Mouse (Mus musculus): Measurements from ENCODE around the gene Zfp90. TPM values are rescaled to one million over a fixed set of nuclear protein-coding genes. Genes with fewer than 3 reads are reported as not detected.
"Not testable (repeated sequence)": the region's sequence is repeated elsewhere in the genome, so short reads cannot be mapped to it uniquely, and the experiment has no call there.

Zfp90 gene
- polyA plus RNA-seq, 1 experiment from 2014 or later: 41.4 TPM

DNA sequence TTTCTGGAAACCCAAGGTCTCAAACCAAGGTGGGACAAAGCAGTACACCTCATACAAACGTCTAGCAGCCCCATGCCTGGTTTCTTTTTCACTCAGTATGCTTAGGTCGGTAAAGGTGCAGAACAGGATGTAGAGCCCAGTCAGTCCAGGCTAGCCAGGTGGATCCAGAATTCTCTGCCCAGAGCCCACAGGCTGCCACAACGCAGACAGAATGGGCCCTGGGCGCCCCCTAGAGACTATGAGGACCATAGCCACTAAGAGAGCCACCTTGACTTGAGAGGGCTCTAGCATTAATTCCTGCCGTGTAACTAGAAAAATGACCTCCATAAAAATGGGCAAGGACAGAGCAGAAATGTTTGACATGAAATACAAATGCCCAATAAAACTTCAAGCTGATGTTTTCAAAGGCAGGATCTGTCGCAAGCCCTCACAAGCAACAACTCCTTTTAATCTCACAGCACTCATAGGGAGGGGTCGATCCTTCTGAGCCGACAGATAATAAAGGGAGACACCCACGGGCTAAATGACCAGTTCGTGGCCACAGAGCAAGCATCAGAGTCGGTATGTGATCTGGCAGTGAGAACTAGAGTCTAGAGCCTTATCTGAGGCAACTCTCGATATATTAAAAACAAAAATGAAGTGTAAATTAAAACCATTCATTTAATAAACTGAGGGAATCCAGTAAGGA, 11.7 kb upstream of the Zfp90 start:
- H3K4me3 ChIP-seq: no peak overlapping the region
- no peak overlapping the region for H3K9ac ChIP-seq
- H3K9me3 ChIP-seq (replicated peaks): no peaks in the 10 kb centered on the region
- H3K27ac ChIP-seq: no peak overlapping the region
- 0 out of 2 replicates have a peak, but pooled peaks have one; percentile 43 for ATAC-seq
- no peaks in the 10 kb centered on the region for H3K36me3 ChIP-seq (ENCODE audit: poor library complexity, severe bottlenecking)
- peaks cover 14% of the 10 kb centered on the region; the same call in 1 of the 2 replicates for H3K4me1 ChIP-seq
- WGBS: 44% methylated on average over 12 of the region's 12 CpGs
- H3K4me2 ChIP-seq: no peak overlapping the region
- no peaks in the 10 kb centered on the region for H3K27me3 ChIP-seq

DNA sequence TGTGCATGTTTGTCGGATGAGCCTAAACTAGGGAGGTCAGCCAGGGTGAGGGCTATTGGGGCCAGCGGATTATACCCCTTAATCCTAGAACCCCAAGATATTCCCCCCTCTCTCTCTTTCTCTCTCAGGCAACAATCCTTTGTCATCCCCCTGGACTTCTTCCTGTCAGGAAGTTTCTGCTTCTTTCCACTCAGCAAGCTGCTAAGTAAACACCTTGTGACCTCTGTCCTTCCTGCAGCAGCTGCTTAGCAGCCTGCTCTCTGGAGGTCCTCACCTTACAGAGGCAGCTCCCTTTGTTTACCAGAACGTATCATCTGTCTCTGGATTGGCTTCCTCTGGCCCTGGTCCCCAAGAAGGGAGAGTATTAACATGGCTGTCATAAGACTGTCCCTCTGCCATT, 10.3 kb upstream of the Zfp90 start:
- no peak overlapping the region for H3K27ac ChIP-seq
- H3K9me3 ChIP-seq (replicated peaks): no peaks in the 10 kb centered on the region
- peaks cover 11% of the 10 kb centered on the region; the same call in 1 of the 2 replicates for H3K4me1 ChIP-seq
- WGBS: 31% methylated on average over 3 of the region's 3 CpGs
- no peak overlapping the region for H3K9ac ChIP-seq
- no peak overlapping the region for H3K4me3 ChIP-seq
- no peak overlapping the region for H3K4me2 ChIP-seq
- H3K27me3 ChIP-seq: no peaks in the 10 kb centered on the region
- no peaks in the 10 kb centered on the region for H3K36me3 ChIP-seq (ENCODE audit: poor library complexity, severe bottlenecking)
- no peak for ATAC-seq

GRCm38 (mm10) chr8:106405810-106406209, 9.3 kb upstream of the Zfp90 start:
- no peak overlapping the region for H3K4me2 ChIP-seq
- no peak overlapping the region for H3K9ac ChIP-seq
- H3K9me3 ChIP-seq (replicated peaks): no peaks in the 10 kb centered on the region
- ATAC-seq: no peak
- H3K27me3 ChIP-seq: no peaks in the 10 kb centered on the region
- 82% methylated on average over 16 of the region's 16 CpGs for WGBS
- no peaks in the 10 kb centered on the region for H3K36me3 ChIP-seq (ENCODE audit: poor library complexity, severe bottlenecking)
- no peak overlapping the region for H3K27ac ChIP-seq
- no peak overlapping the region for H3K4me3 ChIP-seq
- H3K4me1 ChIP-seq: peaks cover 5% of the 10 kb centered on the region; the same call in 1 of the 2 replicates

GRCm38 (mm10) chr8:106410055-106410454, 5.1 kb upstream of the Zfp90 start:
- Histone ChIP-seq H3K27ac (no peak overlapping the region), H3K27me3 (no peaks in the 10 kb centered on the region), H3K9me3 (replicated peaks) (no peaks in the 10 kb centered on the region), H3K4me1 (no peaks in the 10 kb centered on the region), H3K4me3 (no peak overlapping the region), H3K36me3 (ENCODE audit: poor library complexity, severe bottlenecking) (no peaks in the 10 kb centered on the region), H3K4me2 (no peak overlapping the region), H3K9ac (no peak overlapping the region)
- no peak for ATAC-seq
- WGBS: 73% methylated on average over 7 of the region's 7 CpGs

GRCm38 (mm10) chr8:106410564-106410963, 4.6 kb upstream of the Zfp90 start:
- Histone ChIP-seq H3K4me3 (no peak overlapping the region), H3K9ac (no peak overlapping the region), H3K36me3 (ENCODE audit: poor library complexity, severe bottlenecking) (no peaks in the 10 kb centered on the region), H3K9me3 (replicated peaks) (no peaks in the 10 kb centered on the region), H3K27me3 (no peaks in the 10 kb centered on the region), H3K4me2 (no peak overlapping the region), H3K4me1 (no peaks in the 10 kb centered on the region), H3K27ac (no peak overlapping the region)
- 76% methylated on average over 7 of the region's 7 CpGs for WGBS
- ATAC-seq: no peak

- no peaks in the 10 kb centered on the region for H3K9me3 ChIP-seq (replicated peaks)
- H3K9ac ChIP-seq: no peak overlapping the region
- WGBS: 21% methylated on average over 14 of the region's 14 CpGs
- ATAC-seq: no peak
- peaks cover 9% of the 10 kb centered on the region for H3K4me1 ChIP-seq
- no peaks in the 10 kb centered on the region for H3K27me3 ChIP-seq
- H3K4me2 ChIP-seq: no peak overlapping the region
- H3K36me3 ChIP-seq (ENCODE audit: poor library complexity, severe bottlenecking): no peaks in the 10 kb centered on the region
- H3K27ac ChIP-seq: no peak overlapping the region
- H3K4me3 ChIP-seq: no peak overlapping the region
These were observed 3.2 kb upstream of the Zfp90 start for GRCm38 (mm10) chr8:106411783-106412451.

DNA sequence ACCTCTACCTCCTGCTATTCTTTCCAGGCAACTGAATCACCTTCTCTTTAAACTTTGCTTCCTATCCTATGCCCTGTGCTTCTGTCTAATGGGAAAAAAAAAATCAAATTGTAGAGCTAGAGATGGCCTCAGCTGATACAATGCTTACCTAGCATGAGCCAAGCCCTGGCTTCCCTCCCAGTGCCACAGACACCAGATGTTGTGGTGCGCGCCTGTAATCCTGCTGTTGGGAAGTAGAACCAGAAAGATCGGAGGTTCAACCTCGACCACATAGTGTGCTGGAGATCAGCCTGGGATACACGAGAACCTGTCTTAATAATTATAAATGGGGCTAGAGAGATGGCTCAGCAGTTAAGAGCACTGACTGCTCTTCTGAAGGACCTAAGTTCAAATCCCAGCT, 2.6 kb downstream of the Zfp90 start:
- Histone ChIP-seq H3K36me3 (ENCODE audit: poor library complexity, severe bottlenecking) (peaks cover 56% of the 10 kb centered on the region), H3K4me2 (no peak overlapping the region), H3K27me3 (no peaks in the 10 kb centered on the region), H3K9ac (no peak overlapping the region), H3K4me3 (no peak overlapping the region), H3K27ac (no peak overlapping the region), H3K4me1 (peaks cover 14% of the 10 kb centered on the region), H3K9me3 (replicated peaks) (peaks cover 30% of the 10 kb centered on the region)
- 95% methylated on average over 5 of the region's 5 CpGs for WGBS
- ATAC-seq: no peak

- Histone ChIP-seq H3K9ac (no peak overlapping the region), H3K27me3 (no peaks in the 10 kb centered on the region), H3K4me3 (no peak overlapping the region), H3K27ac (no peak overlapping the region), H3K9me3 (replicated peaks) (peaks cover 20% of the 10 kb centered on the region), H3K4me1 (no peaks in the 10 kb centered on the region), H3K36me3 (ENCODE audit: poor library complexity, severe bottlenecking) (peaks cover 32% of the 10 kb centered on the region), H3K4me2 (no peak overlapping the region)
- no peak for ATAC-seq
- 34% methylated on average over 12 of the region's 12 CpGs for WGBS
These were observed 16.0 kb downstream of the Zfp90 start for GRCm38 (mm10) chr8:106431088-106431487.

DNA sequence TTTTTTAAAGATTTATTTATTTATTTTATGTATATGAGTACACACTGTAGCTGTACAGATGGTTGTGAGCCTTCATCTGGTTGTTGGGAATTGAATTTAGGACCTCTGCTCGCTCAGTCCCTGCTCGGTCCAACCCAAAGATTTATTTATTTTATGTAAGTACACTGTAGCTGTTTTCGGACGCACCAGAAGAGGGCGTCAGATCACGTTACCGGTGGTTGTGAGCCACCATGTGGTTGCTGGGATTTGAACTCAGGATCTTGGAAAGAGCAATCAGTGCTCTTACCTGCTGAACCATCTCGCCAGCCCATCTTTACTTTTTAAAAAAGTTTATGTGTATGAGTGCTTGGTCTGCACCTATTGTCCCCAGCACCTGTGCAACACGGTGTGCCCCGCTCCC, 16.8 kb downstream of the Zfp90 start:
- not testable (repeated sequence) for H3K4me1 ChIP-seq, ATAC-seq, H3K4me2 ChIP-seq, H3K4me3 ChIP-seq, H3K9ac ChIP-seq, H3K27me3 ChIP-seq, H3K27ac ChIP-seq
- H3K36me3 ChIP-seq (ENCODE audit: poor library complexity, severe bottlenecking): peaks cover 23% of the 10 kb centered on the region
- H3K9me3 ChIP-seq (replicated peaks): peaks cover 12% of the 10 kb centered on the region; the same call in 1 of the 2 replicates
- 60% methylated on average over 10 of the region's 10 CpGs for WGBS

DNA sequence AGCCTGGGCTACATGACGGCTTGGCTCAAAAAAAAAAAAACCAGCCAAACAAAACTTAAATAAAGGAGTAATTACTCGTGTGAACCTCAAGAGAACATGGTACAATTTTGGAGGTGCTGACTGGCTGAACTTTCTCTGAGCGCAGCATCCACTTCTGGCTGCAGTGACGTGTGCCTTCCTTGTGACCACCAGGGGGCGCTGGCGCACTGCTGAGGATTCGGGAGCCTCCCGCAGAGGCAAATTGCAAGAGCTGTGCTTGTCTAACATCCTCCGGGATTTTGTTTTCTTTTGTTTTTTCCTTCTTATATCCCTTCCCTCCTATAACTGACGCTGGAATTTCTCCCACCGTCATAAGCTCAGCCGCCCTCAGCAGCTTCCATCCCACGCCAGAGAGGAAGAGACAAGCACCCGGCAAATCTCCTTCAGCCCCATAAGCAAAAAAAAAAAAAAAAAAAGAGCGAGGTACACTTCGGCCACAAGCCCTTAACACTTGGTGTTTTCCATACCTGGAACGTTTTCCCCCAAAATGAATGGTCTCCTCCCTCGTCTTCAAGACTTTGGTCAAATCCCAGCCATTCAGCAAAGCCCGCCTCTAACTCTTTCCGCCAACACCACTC, 17.9 kb downstream of the Zfp90 start:
- Histone ChIP-seq H3K9me3 (replicated peaks) (0 out of 2 replicates have a peak, but pooled peaks cover 1% of the 10 kb centered on the region), H3K4me2 (peak overlapping the region; percentile 60), H3K27ac (no peak overlapping the region), H3K4me1 (no peaks in the 10 kb centered on the region), H3K4me3 (peak overlapping the region; percentile 34), H3K9ac (peak overlapping the region; percentile 62), H3K27me3 (no peaks in the 10 kb centered on the region), H3K36me3 (ENCODE audit: poor library complexity, severe bottlenecking) (peaks cover 12% of the 10 kb centered on the region)
- peak; percentile 66 for ATAC-seq
- 11% methylated on average over 20 of the region's 20 CpGs for WGBS

DNA sequence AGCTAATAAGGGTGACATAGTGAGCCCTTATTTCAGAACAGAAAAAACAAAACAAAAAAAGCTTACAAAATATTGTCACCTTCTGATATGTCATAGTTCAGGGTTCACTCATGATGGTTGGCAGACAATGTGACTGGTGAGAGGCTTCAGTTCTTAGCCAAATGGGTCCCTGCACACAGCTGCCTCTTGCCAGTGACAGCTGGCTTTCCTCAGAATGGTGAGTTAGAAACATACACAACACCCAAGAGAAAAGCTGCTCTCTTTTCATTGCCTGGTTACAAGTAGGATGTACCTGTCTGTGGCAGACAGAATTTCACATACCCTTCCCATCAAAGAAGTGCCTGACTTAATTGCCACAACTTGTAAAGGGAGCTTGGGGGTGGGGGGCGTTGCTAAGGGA, 18.5 kb downstream of the Zfp90 start:
- ATAC-seq: no peak
- Histone ChIP-seq H3K4me1 (no peaks in the 10 kb centered on the region), H3K4me2 (no peak overlapping the region), H3K27me3 (no peaks in the 10 kb centered on the region), H3K9ac (no peak overlapping the region), H3K36me3 (ENCODE audit: poor library complexity, severe bottlenecking) (peaks cover 8% of the 10 kb centered on the region; the same call in 1 of the 2 replicates), H3K27ac (no peak overlapping the region), H3K4me3 (no peak overlapping the region), H3K9me3 (replicated peaks) (no peaks in the 10 kb centered on the region)
- WGBS: 68% methylated on average over 1 of the region's 1 CpGs

GRCm38 (mm10) chr8:106437781-106438180, 22.7 kb downstream of the Zfp90 start:
- Histone ChIP-seq H3K4me1 (no peaks in the 10 kb centered on the region), H3K36me3 (ENCODE audit: poor library complexity, severe bottlenecking) (no peaks in the 10 kb centered on the region), H3K27ac (no peak overlapping the region), H3K27me3 (no peaks in the 10 kb centered on the region), H3K4me2 (no peak overlapping the region), H3K9ac (no peak overlapping the region), H3K9me3 (replicated peaks) (no peaks in the 10 kb centered on the region), H3K4me3 (no peak overlapping the region)
- no peak for ATAC-seq
- WGBS: 67% methylated on average over 3 of the region's 3 CpGs
